In genomic region chr15:84714730-84715129, GRCm38 (mm10) we compare ENCODE assay signal across 8 mouse cellular contexts. TPM values are rescaled to one million over a fixed set of nuclear protein-coding genes. Genes with fewer than 3 reads are reported as not detected.
DNase-seq lines count a peak whose midpoint lies in the region; ATAC-seq and TF ChIP-seq lines count a peak whose summit lies in the region.

No protein-coding gene starts in this region.

- peak overlapping the region; percentile 13 for H3K4me3 ChIP-seq in embryonic facial prominence, embryonic 14.5 days (ENCODE audit: low read depth, low read length)
- peak overlapping the region; percentile 25 to 31 for H3K4me3 ChIP-seq in heart, embryonic 14.5 days (ENCODE audit: control insufficient read depth in 1 of 2, insufficient read depth in 1 of 2, low read depth in 1 of 2, low read length in 2 of 2)
- no peak overlapping the region for H3K4me3 ChIP-seq in kidney, postnatal 0 days (replicated peaks; ENCODE audit: low read depth, low read length)

- peak overlapping the region; percentile 53 for H3K4me2 ChIP-seq in embryonic facial prominence, embryonic 14.5 days (ENCODE audit: low read depth, low read length)
- H3K4me2 ChIP-seq in heart, embryonic 14.5 days (ENCODE audit: low read length): peak overlapping the region; percentile 59
- peak overlapping the region; percentile 45 for H3K4me2 ChIP-seq in kidney, postnatal 0 days (ENCODE audit: low read length)

- peak overlapping the region; percentile 55 for H3K9ac ChIP-seq in embryonic facial prominence, embryonic 14.5 days (ENCODE audit: low read depth, low read length)
- peak overlapping the region; percentile 54 for H3K9ac ChIP-seq in heart, embryonic 14.5 days (ENCODE audit: low read length)
- H3K9ac ChIP-seq in kidney, postnatal 0 days (ENCODE audit: low read depth, low read length): peak overlapping the region; percentile 24; the same call in 1 of the 2 replicates

- peaks cover 6% of the 10 kb centered on the region; the same call in 1 of the 2 replicates for H3K27me3 ChIP-seq in embryonic facial prominence, embryonic 14.5 days (replicated peaks; ENCODE audit: control insufficient read depth, insufficient read depth, low read length)
- H3K27me3 ChIP-seq in heart, embryonic 14.5 days (ENCODE audit: control insufficient read depth, insufficient read depth, low read length): no peaks in the 10 kb centered on the region
- no peaks in the 10 kb centered on the region for H3K27me3 ChIP-seq in kidney, postnatal 0 days (ENCODE audit: insufficient read depth, low read length)

- no peaks in the 10 kb centered on the region for H3K36me3 ChIP-seq in embryonic facial prominence, embryonic 14.5 days (ENCODE audit: control insufficient read depth, insufficient read depth, low read length)
- no peaks in the 10 kb centered on the region for H3K36me3 ChIP-seq in heart, embryonic 14.5 days (ENCODE audit: control insufficient read depth, insufficient read depth, low read length)
- no peaks in the 10 kb centered on the region for H3K36me3 ChIP-seq in kidney, postnatal 0 days (ENCODE audit: insufficient read depth, low read length)

- H3K27ac ChIP-seq in embryonic facial prominence, embryonic 14.5 days (replicated peaks; ENCODE audit: low read depth, low read length): peak overlapping the region; percentile 77
- peak overlapping the region; percentile 82 to 92 for H3K27ac ChIP-seq in heart, embryonic 14.5 days (replicated peaks in 1 of 2; ENCODE audit: control insufficient read depth in 1 of 2, insufficient read depth in 1 of 2, low read depth in 2 of 2, low read length in 2 of 2)
- peak overlapping the region; percentile 92 for H3K27ac ChIP-seq in kidney, postnatal 0 days

- H3K9me3 ChIP-seq in embryonic facial prominence, embryonic 14.5 days (ENCODE audit: control insufficient read depth, low read length): no peaks in the 10 kb centered on the region
- no peaks in the 10 kb centered on the region for H3K9me3 ChIP-seq in heart, embryonic 14.5 days (ENCODE audit: control insufficient read depth, low read length)
- H3K9me3 ChIP-seq in kidney, postnatal 0 days (replicated peaks; ENCODE audit: low read length): no peaks in the 10 kb centered on the region

- under 1% methylated on average over 17 of the region's 17 CpGs for WGBS in embryonic facial prominence, embryonic 14.5 days
- WGBS in heart, embryonic 14.5 days: under 1% methylated on average over 17 of the region's 17 CpGs
- WGBS in kidney, postnatal 0 days: 0% methylated on average over 17 of the region's 17 CpGs

- peak; percentile 88 for ATAC-seq in embryonic facial prominence, embryonic 14.5 days (ENCODE audit: low read depth)
- peak; percentile 77 for ATAC-seq in heart, embryonic 14.5 days (ENCODE audit: insufficient number of reproducible peaks, insufficient read depth, low FRiP score, low read depth)
- peak; percentile 81 for ATAC-seq in kidney, postnatal 0 days (replicated peaks; ENCODE audit: low FRiP score, low read depth)
- ATAC-seq in megakaryocyte-erythroid progenitor cell, adult 5-6 weeks (replicated peaks; ENCODE audit: low FRiP score, low TSS enrichment, poor library complexity, severe bottlenecking): no peak

- peak; percentile 58 for TF ChIP-seq CTCF in kidney, postnatal 0 days (IDR thresholded peaks at IDR 0.05; ENCODE audit: low read depth)

- DNase-seq in thymus, postnatal 4 days: peak; percentile 42
- DNase-seq in thymus, postnatal 10 days (ENCODE audit: low spot score in 2 of 2): no peak
- DNase-seq in embryonic facial prominence, embryonic 14.5 days (ENCODE audit: low spot score): peak; percentile 92
- peak; percentile 97 for DNase-seq in kidney, postnatal 0 days (ENCODE audit: low spot score)
- peak; percentile 91 for DNase-seq in lung, postnatal 25 days (ENCODE audit: low spot score)
- DNase-seq in right cerebral cortex, postnatal 4 days: peak; percentile 54

- H3K4me1 ChIP-seq in embryonic facial prominence, embryonic 14.5 days (ENCODE audit: control insufficient read depth, insufficient read depth, low read length): peaks cover 8% of the 10 kb centered on the region; the same call in 1 of the 2 replicates
- peaks cover 16 to 21% of the 10 kb centered on the region in 2 experiments for H3K4me1 ChIP-seq in heart, embryonic 14.5 days (ENCODE audit: control insufficient read depth in 2 of 2, insufficient read depth in 2 of 2, low read length in 2 of 2)
- peaks cover 16% of the 10 kb centered on the region; the same call in 1 of the 2 replicates for H3K4me1 ChIP-seq in kidney, postnatal 0 days (replicated peaks; ENCODE audit: insufficient read depth, low read length)

RNA-seq across cellular contexts. Expression of gene Arhgap8, which starts 5.1 kb away (rescaled TPM):
- 3.1 and 4.6 TPM in 2 replicates for polyA plus RNA-seq in embryonic facial prominence, embryonic 14.5 days (2014; fragmentation: Nextera tagmentation; extraction: Ambion mirVana)
- polyA plus RNA-seq in heart, embryonic 14.5 days (2014; fragmentation: Nextera tagmentation; extraction: Ambion mirVana): 3.2 and 3.8 TPM in 2 replicates
- polyA plus RNA-seq in kidney, postnatal 0 days (2015; fragmentation: Nextera tagmentation; extraction: Ambion mirVana): 13.9 and 14.7 TPM in 2 replicates
- not detected in 2 replicates for total RNA-seq in megakaryocyte-erythroid progenitor cell, adult 5-6 weeks (2014; fragmentation: Nextera tagmentation)
- not detected in 2 replicates for total RNA-seq in megakaryocyte-erythroid progenitor cell, adult 5-6 weeks (2017)

RNA-seq across cellular contexts. Expression of gene Prr5, which starts 45.3 kb away (rescaled TPM):
- polyA plus RNA-seq in embryonic facial prominence, embryonic 14.5 days (2014; fragmentation: Nextera tagmentation; extraction: Ambion mirVana): 26.4 and 31.8 TPM in 2 replicates
- polyA plus RNA-seq in heart, embryonic 14.5 days (2014; fragmentation: Nextera tagmentation; extraction: Ambion mirVana): 11.2 and 15.1 TPM in 2 replicates
- 35.0 and 35.6 TPM in 2 replicates for polyA plus RNA-seq in kidney, postnatal 0 days (2015; fragmentation: Nextera tagmentation; extraction: Ambion mirVana)
- 1.2 TPM in 1 of 2 replicates, not detected in the other for total RNA-seq in megakaryocyte-erythroid progenitor cell, adult 5-6 weeks (2014; fragmentation: Nextera tagmentation)
- 0.34 and 0.85 TPM in 2 replicates for total RNA-seq in megakaryocyte-erythroid progenitor cell, adult 5-6 weeks (2017)

Comparison
In these comparisons a context has a peak if more than half of its experiments do, and no peak if none do; other contexts are left out.
1. DNase-seq: peak in thymus, postnatal 4 days (single experiment), embryonic facial prominence, embryonic 14.5 days (single experiment), kidney, postnatal 0 days (single experiment), lung, postnatal 25 days (single experiment) and right cerebral cortex, postnatal 4 days (single experiment); none in thymus, postnatal 10 days (0 of 2).
2. Peak in every context shown above with its lines, with median percentiles within 50 percentile points of each other: H3K27ac ChIP-seq, H3K4me2 ChIP-seq and H3K9ac ChIP-seq.